Mouse (Mus musculus) megakaryocyte, embryonic 14.5 days (primary cell): Measurements from ENCODE around the gene Papolb. TPM values are rescaled to one million over a fixed set of nuclear protein-coding genes. Genes with fewer than 3 reads are reported as not detected.
A peak's percentile ranks its signal among the peaks of the same experiment; 100 is the strongest.

ENCODE experiments used
- H3K27me3 ChIP-seq: replicated peaks from 2 replicates; pipeline ENCODE3; 2012; ENCODE audit warnings: inconsistent platforms
- H3K36me3 ChIP-seq: replicated peaks from 2 replicates; pipeline ENCODE3; 2012; ENCODE audit warnings: low read length, inconsistent platforms, mixed read lengths
- H3K4me1 ChIP-seq: 2 replicates; pipeline ENCODE4 v1.6.1; 2012; ENCODE audit warnings: inconsistent platforms
- H3K4me3 ChIP-seq: replicated peaks from 2 replicates; pipeline ENCODE3; 2012; ENCODE audit warnings: moderate library complexity, mild to moderate bottlenecking, inconsistent platforms
- H3K9me3 ChIP-seq: 2 replicates; pipeline ENCODE4 v1.6.1; 2012; ENCODE audit warnings: inconsistent platforms
- FLI1 ChIP-seq: IDR thresholded peaks from 2 replicates; pipeline ENCODE4 v1.6.1; 2012; ENCODE audit warnings: low read length, inconsistent platforms, mixed read lengths
- GATA1 ChIP-seq: IDR thresholded peaks from 3 replicates; pipeline ENCODE4 v1.6.1; 2012; ENCODE audit warnings: mixed read lengths, low read length, inconsistent platforms, borderline replicate concordance
- polyA plus RNA-seq: library from polyadenylated mRNA; stranded (reverse); fragments of >175 nt; gene quantifications from 2 replicates; pipeline ENCODE4 v1.2.3, GENCODE M21; 2012; ENCODE audit warnings: low replicate concordance; ENCODE audit not compliant: insufficient read depth

The Papolb gene
- not detected in 2 replicates for polyA plus RNA-seq

GRCm38 (mm10) chr5:142529915-142530314 is at the start of gene Papolb:
Gene Papolb, minus strand, starts transcription at chr5:142530076.
- Histone ChIP-seq H3K4me3 (no peak within 1 kb of the TSS), H3K27me3 (peaks cover 49% of the 10 kb centered on the region), H3K9me3 (peaks cover 11% of the 10 kb centered on the region), H3K4me1 (peaks cover 12% of the 10 kb centered on the region), H3K36me3 (no peaks in the 10 kb centered on the region)
- no peak for TF ChIP-seq GATA1
- no peak for TF ChIP-seq FLI1

GRCm38 (mm10) chr5:142578192-142578591 is 48.3 kb upstream of the Papolb start:
- H3K27me3 ChIP-seq = peaks cover 25% of the 10 kb centered on the region
- H3K9me3 ChIP-seq = peaks cover 25% of the 10 kb centered on the region
- H3K4me3 ChIP-seq = no peak overlapping the region
- TF ChIP-seq GATA1 (no peak), FLI1 (no peak)
- no peaks in the 10 kb centered on the region for H3K36me3 ChIP-seq
- H3K4me1 ChIP-seq = no peaks in the 10 kb centered on the region

- H3K4me1 ChIP-seq = no peaks in the 10 kb centered on the region
- H3K27me3 ChIP-seq = peaks cover 18% of the 10 kb centered on the region
- H3K36me3 ChIP-seq = no peaks in the 10 kb centered on the region
- no peak for TF ChIP-seq FLI1
- TF ChIP-seq GATA1 = no peak
- peaks cover 32% of the 10 kb centered on the region for H3K9me3 ChIP-seq
- H3K4me3 ChIP-seq = no peak overlapping the region
Observed at GRCm38 (mm10) chr5:142576832-142577231, 47.0 kb upstream of the Papolb start.

- Histone ChIP-seq H3K9me3 (peaks cover 34% of the 10 kb centered on the region), H3K4me1 (no peaks in the 10 kb centered on the region), H3K27me3 (peaks cover 7% of the 10 kb centered on the region), H3K36me3 (no peaks in the 10 kb centered on the region), H3K4me3 (peak overlapping the region; percentile 44)
- TF ChIP-seq GATA1 = no peak
- TF ChIP-seq FLI1 = no peak
Observed at GRCm38 (mm10) chr5:142574323-142575057, 44.6 kb upstream of the Papolb start.

GRCm38 (mm10) chr5:142564606-142565005 is 34.7 kb upstream of the Papolb start:
- TF ChIP-seq FLI1 (no peak), GATA1 (no peak)
- Histone ChIP-seq H3K27me3 (peaks cover 24% of the 10 kb centered on the region), H3K4me1 (no peaks in the 10 kb centered on the region), H3K9me3 (peaks cover 35% of the 10 kb centered on the region), H3K36me3 (no peaks in the 10 kb centered on the region), H3K4me3 (no peak overlapping the region)

GRCm38 (mm10) chr5:142560261-142560660 is 30.4 kb upstream of the Papolb start:
- H3K4me3 ChIP-seq = no peak overlapping the region

GRCm38 (mm10) chr5:142557397-142558067 is 27.7 kb upstream of the Papolb start:
- Histone ChIP-seq H3K4me3 (peak overlapping the region; percentile 62), H3K36me3 (no peaks in the 10 kb centered on the region), H3K27me3 (peaks cover 22% of the 10 kb centered on the region), H3K4me1 (0 out of 2 replicates have a peak, but pooled peaks cover 5% of the 10 kb centered on the region), H3K9me3 (no peaks in the 10 kb centered on the region)
- TF ChIP-seq GATA1 (no peak), FLI1 (no peak)

More at GRCm38 (mm10) chr5:142560261-142560660, 30.4 kb upstream of the Papolb start:
- TF ChIP-seq GATA1 (no peak), FLI1 (no peak)
- Histone ChIP-seq H3K36me3 (no peaks in the 10 kb centered on the region), H3K9me3 (no peaks in the 10 kb centered on the region), H3K27me3 (peaks cover 16% of the 10 kb centered on the region), H3K4me1 (0 out of 2 replicates have a peak, but pooled peaks cover 5% of the 10 kb centered on the region)

- 0 out of 2 replicates have a peak, but pooled peaks cover 2% of the 10 kb centered on the region for H3K9me3 ChIP-seq
Observed at GRCm38 (mm10) chr5:142556721-142557120, 26.8 kb upstream of the Papolb start.

GRCm38 (mm10) chr5:142555866-142556265 is 26.0 kb upstream of the Papolb start:
- Histone ChIP-seq H3K4me1 (peaks cover 8% of the 10 kb centered on the region), H3K9me3 (0 out of 2 replicates have a peak, but pooled peaks cover 2% of the 10 kb centered on the region)
- TF ChIP-seq FLI1 (no peak), GATA1 (no peak)

More at GRCm38 (mm10) chr5:142556721-142557120, 26.8 kb upstream of the Papolb start:
- H3K36me3 ChIP-seq = no peaks in the 10 kb centered on the region
- no peak overlapping the region for H3K4me3 ChIP-seq
- TF ChIP-seq GATA1 = no peak
- no peak for TF ChIP-seq FLI1
- 0 out of 2 replicates have a peak, but pooled peaks cover 5% of the 10 kb centered on the region for H3K4me1 ChIP-seq
- H3K27me3 ChIP-seq = peaks cover 22% of the 10 kb centered on the region

More at GRCm38 (mm10) chr5:142555866-142556265, 26.0 kb upstream of the Papolb start:
- no peaks in the 10 kb centered on the region for H3K36me3 ChIP-seq
- H3K4me3 ChIP-seq = no peak overlapping the region
- peaks cover 22% of the 10 kb centered on the region for H3K27me3 ChIP-seq
